ENCODE assay signal across 11 mouse cellular contexts in the genomic region with DNA sequence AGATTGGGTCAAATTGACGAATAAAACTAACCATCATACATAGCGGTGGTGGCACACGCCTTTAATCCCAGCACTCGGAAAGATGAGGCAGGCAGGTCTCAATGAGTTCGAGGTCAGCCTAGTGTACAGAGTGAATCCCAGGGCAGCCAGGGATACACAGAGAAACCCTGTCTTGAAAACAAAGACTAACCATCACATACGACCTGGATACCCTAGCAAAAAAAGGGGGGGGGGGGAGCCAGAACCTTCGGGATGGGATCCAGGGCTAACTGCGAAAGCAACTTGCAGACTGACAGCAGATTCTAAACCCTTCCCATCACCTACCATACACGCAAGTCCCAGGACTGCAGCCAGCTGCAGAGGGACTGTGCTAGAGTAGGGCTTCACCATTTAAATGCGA. TPM values are rescaled to one million over a fixed set of nuclear protein-coding genes. Genes with fewer than 3 reads are reported as not detected.
DNase-seq lines count a peak whose midpoint lies in the region; ATAC-seq lines count a peak whose summit lies in the region.
"Had no signal": no experiment of that assay in that cellular context is flagged by ENCODE, and none has a peak within 500 bp of the region (broad histone marks: within the 10 kb centered on the region; RNA-seq: fewer than 3 reads in every experiment).

No protein-coding gene starts in this region.

- no peak overlapping the region for H3K27ac ChIP-seq in heart, embryonic 13.5 days (replicated peaks)
- H3K27ac ChIP-seq in lung, embryonic 16.5 days (ENCODE audit: low read length) = peak overlapping the region; percentile 18
- H3K27ac ChIP-seq in liver, embryonic 15.5 days (replicated peaks) = no peak overlapping the region
- H3K27ac ChIP-seq in intestine, embryonic 15.5 days = no peak overlapping the region
- H3K27ac ChIP-seq: forebrain, embryonic 13.5 days; hindbrain, embryonic 14.5 days had no signal

- H3K27me3 ChIP-seq in heart, embryonic 13.5 days (replicated peaks) = no peaks in the 10 kb centered on the region
- H3K27me3 ChIP-seq in lung, embryonic 16.5 days (ENCODE audit: control insufficient read depth, insufficient read depth, low read depth, low read length) = no peaks in the 10 kb centered on the region
- no peaks in the 10 kb centered on the region for H3K27me3 ChIP-seq in liver, embryonic 15.5 days
- no peaks in the 10 kb centered on the region for H3K27me3 ChIP-seq in intestine, embryonic 15.5 days (replicated peaks)
- H3K27me3 ChIP-seq: forebrain, embryonic 13.5 days had no signal

- no peaks in the 10 kb centered on the region for H3K9me3 ChIP-seq in heart, embryonic 13.5 days
- H3K9me3 ChIP-seq in lung, embryonic 16.5 days (ENCODE audit: control insufficient read depth, low read length) = no peaks in the 10 kb centered on the region
- no peaks in the 10 kb centered on the region for H3K9me3 ChIP-seq in liver, embryonic 15.5 days (replicated peaks)
- H3K9me3 ChIP-seq in intestine, embryonic 15.5 days = no peaks in the 10 kb centered on the region
- H3K9me3 ChIP-seq: forebrain, embryonic 13.5 days had no signal

- 78% methylated on average over 10 of the region's 10 CpGs for WGBS in heart, embryonic 13.5 days
- 75% methylated on average over 10 of the region's 10 CpGs for WGBS in lung, embryonic 16.5 days
- WGBS in liver, embryonic 15.5 days (ENCODE audit: insufficient replicate concordance) = 70% methylated on average over 10 of the region's 10 CpGs
- WGBS in intestine, embryonic 15.5 days = 83% methylated on average over 10 of the region's 10 CpGs

- no peak overlapping the region for H3K4me2 ChIP-seq in heart, embryonic 13.5 days
- H3K4me2 ChIP-seq in lung, embryonic 16.5 days (ENCODE audit: low read depth, low read length) = no peak overlapping the region
- peak overlapping the region; percentile 60 for H3K4me2 ChIP-seq in liver, embryonic 15.5 days
- H3K4me2 ChIP-seq in intestine, embryonic 15.5 days (replicated peaks) = no peak overlapping the region
- H3K4me2 ChIP-seq: forebrain, embryonic 13.5 days; hindbrain, embryonic 14.5 days had no signal

- peaks cover 10% of the 10 kb centered on the region for H3K4me1 ChIP-seq in heart, embryonic 13.5 days
- H3K4me1 ChIP-seq in lung, embryonic 16.5 days (replicated peaks; ENCODE audit: control insufficient read depth, insufficient read depth, low read length) = peaks cover 12% of the 10 kb centered on the region; the same call in 1 of the 2 replicates
- H3K4me1 ChIP-seq in liver, embryonic 15.5 days (replicated peaks) = peaks cover 39% of the 10 kb centered on the region
- no peaks in the 10 kb centered on the region for H3K4me1 ChIP-seq in intestine, embryonic 15.5 days (replicated peaks)

- H3K9ac ChIP-seq in heart, embryonic 13.5 days = 0 out of 2 replicates have a peak overlapping the region, but pooled peaks have one; percentile 8
- H3K9ac ChIP-seq in lung, embryonic 16.5 days (ENCODE audit: low read length) = no peak overlapping the region
- H3K9ac ChIP-seq in liver, embryonic 15.5 days = no peak overlapping the region
- H3K9ac ChIP-seq in intestine, embryonic 15.5 days = no peak overlapping the region
- H3K9ac ChIP-seq: forebrain, embryonic 13.5 days; hindbrain, embryonic 14.5 days had no signal

- ATAC-seq in heart, embryonic 13.5 days (ENCODE audit: extremely low read depth, insufficient number of reproducible peaks, low FRiP score, low TSS enrichment) = no peak
- ATAC-seq in lung, embryonic 16.5 days (ENCODE audit: low read depth) = no peak
- ATAC-seq in liver, embryonic 15.5 days (ENCODE audit: insufficient read depth) = no peak
- no peak for ATAC-seq in intestine, embryonic 15.5 days
- no peak for ATAC-seq in megakaryocyte progenitor cell, adult 5-6 weeks (replicated peaks; ENCODE audit: poor library complexity)
- ATAC-seq: midbrain, embryonic 16.5 days had no signal

- H3K4me3 ChIP-seq in heart, embryonic 13.5 days = no peak overlapping the region
- no peak overlapping the region for H3K4me3 ChIP-seq in lung, embryonic 16.5 days (ENCODE audit: low read length)
- 0 out of 2 replicates have a peak overlapping the region, but pooled peaks have one; percentile 39 for H3K4me3 ChIP-seq in liver, embryonic 15.5 days (replicated peaks)
- no peak overlapping the region for H3K4me3 ChIP-seq in intestine, embryonic 15.5 days (replicated peaks)
- H3K4me3 ChIP-seq: forebrain, embryonic 13.5 days had no signal

- no peak for DNase-seq in heart, adult 9 months (ENCODE audit: low spot score in 2 of 2)
- no peak for DNase-seq in lung, postnatal 4 days
- DNase-seq in R1 (ENCODE audit: low read depth, low spot score) = peak; percentile 39

- peaks cover 10% of the 10 kb centered on the region for H3K36me3 ChIP-seq in heart, embryonic 13.5 days
- no peaks in the 10 kb centered on the region for H3K36me3 ChIP-seq in lung, embryonic 16.5 days (ENCODE audit: control insufficient read depth, insufficient read depth, low read length)
- H3K36me3 ChIP-seq in liver, embryonic 15.5 days (replicated peaks) = no peaks in the 10 kb centered on the region
- no peaks in the 10 kb centered on the region for H3K36me3 ChIP-seq in intestine, embryonic 15.5 days

RNA-seq across cellular contexts. Expression of gene Cep19, which starts 14.8 kb away (rescaled TPM):
- polyA plus RNA-seq in heart, embryonic 13.5 days (2015; fragmentation: Nextera tagmentation; extraction: Ambion mirVana) = 18.3 and 20.7 TPM in 2 replicates
- 31.7 and 31.9 TPM in 2 replicates for polyA plus RNA-seq in lung, embryonic 16.5 days (2015; fragmentation: Nextera tagmentation; extraction: Ambion mirVana)
- polyA plus RNA-seq in liver, embryonic 15.5 days (2015; fragmentation: Nextera tagmentation; extraction: Ambion mirVana) = 4.7 and 5.5 TPM in 2 replicates
- polyA plus RNA-seq in intestine, embryonic 15.5 days (2015; fragmentation: Nextera tagmentation; extraction: Ambion mirVana) = 27.4 and 29.4 TPM in 2 replicates
- total RNA-seq in megakaryocyte progenitor cell, adult 5-6 weeks (2015) = 18.0 and 22.8 TPM in 2 replicates
- 29.0 and 30.7 TPM in 2 replicates for total RNA-seq in megakaryocyte progenitor cell, adult 5-6 weeks (2017)

RNA-seq across cellular contexts. Expression of gene Pigx, which starts 14.9 kb away (rescaled TPM):
- polyA plus RNA-seq in heart, embryonic 13.5 days (2015; fragmentation: Nextera tagmentation; extraction: Ambion mirVana) = 82.2 and 82.5 TPM in 2 replicates
- polyA plus RNA-seq in lung, embryonic 16.5 days (2015; fragmentation: Nextera tagmentation; extraction: Ambion mirVana) = 84.6 and 85.1 TPM in 2 replicates
- 27.8 and 31.5 TPM in 2 replicates for polyA plus RNA-seq in liver, embryonic 15.5 days (2015; fragmentation: Nextera tagmentation; extraction: Ambion mirVana)
- polyA plus RNA-seq in intestine, embryonic 15.5 days (2015; fragmentation: Nextera tagmentation; extraction: Ambion mirVana) = 107 and 109 TPM in 2 replicates
- 95.8 and 106 TPM in 2 replicates for total RNA-seq in megakaryocyte progenitor cell, adult 5-6 weeks (2015)
- 49.1 and 57.9 TPM in 2 replicates for total RNA-seq in megakaryocyte progenitor cell, adult 5-6 weeks (2017)

RNA-seq across cellular contexts. Expression of gene Pak2, which starts 35.3 kb away (rescaled TPM):
- polyA plus RNA-seq in heart, embryonic 13.5 days (2015; fragmentation: Nextera tagmentation; extraction: Ambion mirVana) = 23.1 and 23.2 TPM in 2 replicates
- 33.1 and 36.5 TPM in 2 replicates for polyA plus RNA-seq in lung, embryonic 16.5 days (2015; fragmentation: Nextera tagmentation; extraction: Ambion mirVana)
- 9.5 and 9.7 TPM in 2 replicates for polyA plus RNA-seq in liver, embryonic 15.5 days (2015; fragmentation: Nextera tagmentation; extraction: Ambion mirVana)
- 33.8 and 38.3 TPM in 2 replicates for polyA plus RNA-seq in intestine, embryonic 15.5 days (2015; fragmentation: Nextera tagmentation; extraction: Ambion mirVana)
- 60.6 and 61.9 TPM in 2 replicates for total RNA-seq in megakaryocyte progenitor cell, adult 5-6 weeks (2015)
- total RNA-seq in megakaryocyte progenitor cell, adult 5-6 weeks (2017) = 52.4 and 58.2 TPM in 2 replicates

RNA-seq across cellular contexts. Expression of gene Nrros, which starts 51.0 kb away (rescaled TPM):
- 5.9 and 8.3 TPM in 2 replicates for polyA plus RNA-seq in heart, embryonic 13.5 days (2015; fragmentation: Nextera tagmentation; extraction: Ambion mirVana)
- 45.8 and 51.1 TPM in 2 replicates for polyA plus RNA-seq in lung, embryonic 16.5 days (2015; fragmentation: Nextera tagmentation; extraction: Ambion mirVana)
- polyA plus RNA-seq in liver, embryonic 15.5 days (2015; fragmentation: Nextera tagmentation; extraction: Ambion mirVana) = 24.1 and 24.5 TPM in 2 replicates
- 13.7 and 13.8 TPM in 2 replicates for polyA plus RNA-seq in intestine, embryonic 15.5 days (2015; fragmentation: Nextera tagmentation; extraction: Ambion mirVana)
- 180 and 190 TPM in 2 replicates for total RNA-seq in megakaryocyte progenitor cell, adult 5-6 weeks (2015)
- 116 and 133 TPM in 2 replicates for total RNA-seq in megakaryocyte progenitor cell, adult 5-6 weeks (2017)
